Mouse (Mus musculus) ES-CJ7 (cell line): ENCODE results near the gene Gdpd1.
A peak's percentile ranks its signal among the peaks of the same experiment; 100 is the strongest.

Source experiments
- DNase-seq: peaks from one replicate; pipeline ENCODE4 v3.0.0; 2011; ENCODE audit warnings: low read depth, low spot score

The Gdpd1 gene

DNA sequence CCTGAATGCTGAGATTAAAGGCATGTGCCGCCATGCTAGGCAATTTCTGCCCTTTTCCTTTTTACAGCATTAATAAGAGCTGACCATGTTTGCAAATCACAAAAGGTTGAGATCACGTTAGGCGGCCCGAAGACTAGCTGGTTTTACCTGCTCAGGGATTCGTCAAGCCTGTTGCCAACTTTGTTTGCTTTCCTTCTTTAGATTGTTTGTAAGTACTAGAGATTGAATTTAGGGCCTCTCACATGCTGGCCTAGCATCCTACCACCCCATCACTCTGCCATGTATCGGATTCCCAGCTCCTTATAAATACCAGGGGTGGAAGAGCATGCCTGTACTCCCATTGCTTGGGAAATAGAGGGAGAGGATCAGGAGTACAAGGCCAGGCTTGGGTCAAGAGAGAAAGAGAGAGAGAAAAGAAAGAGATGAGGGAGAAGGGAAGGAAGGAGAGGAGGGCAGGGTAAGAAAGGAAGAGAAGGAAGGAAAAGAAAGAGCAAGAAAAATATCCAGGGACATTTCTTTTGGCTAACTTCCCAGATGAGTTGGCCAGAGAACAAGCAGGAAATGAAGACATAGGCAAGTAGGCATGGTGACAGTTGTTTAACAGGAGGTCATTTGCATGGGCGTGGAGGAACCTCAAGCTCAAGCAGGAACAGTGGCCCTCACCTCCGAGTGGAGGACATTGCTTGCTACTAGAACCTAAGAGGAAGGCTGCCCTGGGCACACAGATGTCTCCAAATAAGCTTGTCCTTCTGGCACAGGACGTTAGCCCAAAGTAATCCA is 47.6 kb downstream of the Gdpd1 start:
- no peak for DNase-seq

GRCm38 (mm10) chr11:87025351-87025750 is 48.5 kb downstream of the Gdpd1 start:
- no peak for DNase-seq

DNA sequence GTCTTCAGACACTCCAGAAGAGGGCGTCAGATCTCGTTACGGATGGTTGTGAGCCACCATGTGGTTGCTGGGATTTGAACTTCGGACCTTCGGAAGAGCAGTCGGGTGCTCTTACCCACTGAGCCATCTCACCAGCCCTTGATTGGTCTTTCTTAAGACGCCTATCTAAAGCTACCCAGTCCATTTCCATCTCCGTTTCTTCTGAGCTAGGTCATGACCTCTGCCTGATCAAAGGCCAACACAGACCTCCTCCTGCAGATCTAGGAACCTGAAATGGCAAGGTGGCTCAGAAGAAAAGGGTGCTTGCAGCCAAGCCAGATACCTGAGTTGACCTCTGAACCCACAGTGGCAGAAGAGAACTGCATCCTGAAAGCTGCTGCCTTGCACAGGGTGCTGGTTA is 50.6 kb downstream of the Gdpd1 start:
- peak; percentile 64 for DNase-seq

- peak; percentile 17 for DNase-seq
These were observed 51.1 kb downstream of the Gdpd1 start for GRCm38 (mm10) chr11:87022765-87023164.

GRCm38 (mm10) chr11:87021551-87021950 is 52.3 kb downstream of the Gdpd1 start:
- peak; percentile 55 for DNase-seq

DNA sequence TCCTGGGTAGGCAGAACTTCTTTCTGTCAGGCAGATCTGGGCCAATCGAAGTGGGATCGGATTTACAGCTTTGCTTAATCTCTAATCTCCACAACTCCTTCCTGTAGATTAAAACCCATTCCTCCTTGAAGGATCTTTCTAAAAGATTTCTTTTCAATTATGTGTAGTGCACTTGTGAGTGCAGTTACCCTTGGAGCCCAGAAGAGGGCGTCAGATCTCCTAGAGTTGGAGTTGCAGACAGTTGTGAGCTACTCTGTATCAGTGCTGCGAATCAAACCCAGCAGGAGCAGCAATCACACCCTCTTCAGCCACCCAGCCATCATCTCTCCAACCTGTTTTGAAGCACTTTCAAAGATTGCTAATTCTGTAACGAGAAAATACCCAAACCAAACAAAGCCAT is 53.4 kb downstream of the Gdpd1 start:
- DNase-seq = no peak

DNA sequence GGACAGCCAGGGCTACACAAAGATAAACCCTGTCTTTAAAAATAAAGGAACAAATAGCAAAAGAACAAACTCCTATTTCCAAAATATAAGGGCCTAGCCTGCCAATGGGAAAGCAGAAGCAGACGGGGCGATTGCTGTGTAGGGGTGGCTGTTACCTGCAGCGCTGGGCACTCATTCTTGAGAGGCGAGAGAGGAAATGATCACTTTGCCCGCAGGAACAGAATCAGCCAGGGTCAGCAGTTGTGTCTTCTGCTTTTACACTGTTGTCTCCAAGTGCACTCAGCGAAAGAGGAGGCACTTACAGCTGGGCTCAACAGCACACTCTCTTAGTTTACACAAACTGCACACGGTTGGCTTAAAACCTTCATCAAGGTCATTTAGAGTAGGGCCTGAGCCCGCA is 54.4 kb downstream of the Gdpd1 start:
- no peak for DNase-seq

- no peak for DNase-seq
These were observed 55.8 kb downstream of the Gdpd1 start for GRCm38 (mm10) chr11:87018081-87018480.

DNA sequence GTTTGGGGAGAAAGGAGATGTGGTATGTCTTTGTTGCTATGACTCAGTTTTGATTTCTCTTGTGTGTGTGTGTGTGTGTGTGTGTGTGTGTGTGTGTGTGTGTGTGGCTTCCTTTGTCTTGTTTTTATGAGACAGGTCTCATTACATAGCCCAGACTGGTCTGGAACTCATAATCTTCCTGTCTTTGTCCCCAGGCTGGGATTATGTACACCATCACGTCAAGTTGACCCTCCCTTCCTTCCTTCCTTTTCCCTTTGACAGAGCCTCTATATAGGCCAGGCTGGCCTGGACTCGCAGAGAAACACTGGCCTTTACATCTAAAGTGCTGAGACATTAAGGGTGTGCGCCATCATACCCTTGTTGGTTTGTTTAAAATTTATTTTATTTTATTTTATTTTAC is 58.2 kb downstream of the Gdpd1 start:
- DNase-seq = no peak

- DNase-seq = peak; percentile 84
These were observed 63.4 kb downstream of the Gdpd1 start for GRCm38 (mm10) chr11:87010476-87010875.

- DNase-seq = no peak
These were observed 66.5 kb downstream of the Gdpd1 start for GRCm38 (mm10) chr11:87007371-87007770.

- no peak for DNase-seq
These were observed 68.7 kb downstream of the Gdpd1 start for GRCm38 (mm10) chr11:87004960-87005755.

- DNase-seq = no peak
These were observed 71.6 kb downstream of the Gdpd1 start for GRCm38 (mm10) chr11:87002078-87002829.

- no peak for DNase-seq
These were observed 72.6 kb downstream of the Gdpd1 start for GRCm38 (mm10) chr11:87001217-87001616.

DNA sequence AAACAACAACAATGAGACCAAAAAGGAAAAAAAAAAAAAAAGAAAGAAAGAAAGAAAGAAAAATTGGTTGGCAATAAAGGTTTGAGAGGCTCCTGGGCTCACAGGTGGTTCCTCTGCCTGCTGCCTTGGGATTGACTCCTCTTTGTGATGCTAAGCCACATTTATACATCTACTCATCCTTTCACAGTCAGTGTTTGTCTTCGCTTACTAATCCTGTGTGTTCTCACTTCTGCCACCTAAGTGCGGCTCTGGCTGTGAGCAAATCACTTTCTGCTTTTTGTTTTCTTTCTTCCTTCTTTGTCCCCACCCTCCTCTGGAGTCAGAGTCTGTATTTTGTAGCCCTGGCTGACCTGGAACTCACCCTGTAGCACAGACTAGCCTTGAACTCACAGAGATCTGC is 77.6 kb downstream of the Gdpd1 start:
- DNase-seq = peak; percentile 68

DNA sequence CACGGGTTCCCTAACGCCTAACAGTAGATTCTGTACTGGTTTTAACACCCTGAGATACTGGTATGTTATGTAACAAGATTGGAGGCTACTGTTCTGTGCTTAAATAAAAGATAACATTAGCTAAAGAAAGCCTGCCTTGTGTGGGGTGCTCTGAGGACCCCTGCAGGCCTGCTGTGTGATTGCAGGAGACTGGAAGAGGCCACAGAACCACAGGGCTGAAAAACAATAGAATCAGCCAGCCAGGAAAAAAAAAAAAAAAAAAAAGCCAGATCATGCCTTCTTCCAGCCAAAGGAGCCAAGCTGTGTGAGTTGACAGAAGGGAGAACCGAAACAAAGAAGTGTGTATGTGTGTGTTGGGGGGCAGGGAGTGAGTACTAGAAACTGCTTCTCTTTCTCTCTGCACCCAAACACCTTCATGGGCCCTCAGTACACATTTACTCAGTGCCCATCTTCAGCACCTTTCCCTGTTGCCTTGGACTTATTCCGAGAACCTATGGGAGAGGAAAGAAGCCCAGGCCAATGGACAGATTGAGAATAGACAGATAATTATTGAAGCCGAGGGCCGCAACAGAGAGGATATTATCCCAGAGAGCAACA is 78.1 kb downstream of the Gdpd1 start:
- peak; percentile 76 for DNase-seq

DNA sequence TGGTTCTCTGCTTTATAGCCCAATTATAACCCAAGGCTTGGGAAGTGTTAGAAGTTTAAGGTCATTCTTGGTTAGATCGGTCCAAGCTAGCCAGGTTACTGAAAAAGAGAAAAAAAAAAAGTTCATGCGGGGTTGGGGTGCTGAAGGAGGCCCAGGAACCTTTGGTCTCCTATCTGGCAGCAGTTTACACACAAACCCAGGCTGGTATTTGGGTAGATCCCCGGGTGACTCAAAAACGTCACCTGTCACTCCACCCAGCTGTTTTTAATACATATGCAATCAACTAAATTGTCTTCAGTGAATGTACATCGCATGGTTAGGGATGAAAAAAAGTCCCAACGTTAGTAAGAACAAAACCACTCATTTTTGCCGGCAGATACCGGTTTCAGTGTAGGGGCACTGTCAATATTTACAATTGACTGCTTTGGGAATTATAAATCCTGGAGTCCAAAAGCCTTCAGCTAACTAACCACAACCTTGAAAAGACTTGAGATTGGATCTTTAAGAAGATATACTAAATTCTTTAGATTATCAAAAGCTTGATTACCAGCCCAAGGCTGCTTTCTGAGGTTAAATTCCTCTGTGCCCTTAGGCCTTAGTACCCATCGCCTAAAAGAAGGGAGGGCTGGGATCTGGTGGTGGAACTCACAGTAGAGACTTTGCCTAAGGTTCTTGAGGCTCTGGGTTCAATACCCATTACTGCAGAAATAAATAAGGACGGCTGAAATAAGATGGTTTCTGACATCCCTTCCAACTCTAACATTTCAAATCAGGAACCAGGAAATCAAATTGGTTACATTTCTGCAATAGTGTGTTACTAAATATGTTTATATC is 78.9 kb downstream of the Gdpd1 start:
- DNase-seq = no peak

- no peak for DNase-seq
These were observed 79.5 kb downstream of the Gdpd1 start for GRCm38 (mm10) chr11:86994330-86994729.

- peak; percentile 96 for DNase-seq
These were observed 80.5 kb downstream of the Gdpd1 start, which contains the start of gene Ypel2 for GRCm38 (mm10) chr11:86993041-86994037. TSS of gene Ypel2 (minus strand) at chr11:86993707.
